Comparison of ENCODE assay signal across 8 mouse cellular contexts in genomic region chr9:95954226-95954584, GRCm38 (mm10). TPM values are rescaled to one million over a fixed set of nuclear protein-coding genes. Genes with fewer than 3 reads are reported as not detected.
DNase-seq lines count a peak whose midpoint lies in the region; ATAC-seq and TF ChIP-seq lines count a peak whose summit lies in the region.

No protein-coding gene starts in this region.

- peak; percentile 21; the same call in 1 of the 2 replicates for ATAC-seq in heart, embryonic 16.5 days (replicated peaks; ENCODE audit: extremely low read depth, insufficient read depth, low FRiP score)
- ATAC-seq in hindbrain, embryonic 14.5 days (ENCODE audit: low FRiP score) = peak; percentile 90
- peak; percentile 14 for ATAC-seq in megakaryocyte progenitor cell, adult 5-6 weeks (replicated peaks; ENCODE audit: poor library complexity)
- no peak for ATAC-seq in monocyte, adult 5-6 weeks (replicated peaks; ENCODE audit: insufficient number of reproducible peaks, low FRiP score, low TSS enrichment, poor library complexity, severe bottlenecking)

- peaks cover 21% of the 10 kb centered on the region; the same call in 1 of the 2 replicates for H3K79me2 ChIP-seq in CH12.LX (replicated peaks; ENCODE audit: control insufficient read depth, extremely low read depth, insufficient read depth, poor library complexity, severe bottlenecking)

- H3K36me3 ChIP-seq in heart, embryonic 16.5 days (ENCODE audit: control insufficient read depth, insufficient read depth) = no peaks in the 10 kb centered on the region
- H3K36me3 ChIP-seq in CH12.LX (replicated peaks in 1 of 2; ENCODE audit: control insufficient read depth in 1 of 2, insufficient read depth in 1 of 2, low read length in 1 of 2) = peaks cover 3 to 35% of the 10 kb centered on the region in 2 experiments
- H3K36me3 ChIP-seq in hindbrain, embryonic 14.5 days (replicated peaks; ENCODE audit: control insufficient read depth, insufficient read depth) = peaks cover 14% of the 10 kb centered on the region

- TF ChIP-seq EP300 in CH12.LX (IDR thresholded peaks at IDR 0.05; ENCODE audit: low read length) = no peak

- dilution Hi-C loops in CH12.LX (cut with MboI; ENCODE audit: extremely low pct_ligation_motif_present, extremely low pct_unique_long_range_greater_than_20kb, low sequenced_read_pairs) = no loop called here

- no peaks in the 10 kb centered on the region for H3K9me3 ChIP-seq in heart, embryonic 16.5 days (replicated peaks; ENCODE audit: control insufficient read depth, low read length)
- H3K9me3 ChIP-seq in CH12.LX (replicated peaks; ENCODE audit: low read length) = no peaks in the 10 kb centered on the region
- no peaks in the 10 kb centered on the region for H3K9me3 ChIP-seq in hindbrain, embryonic 14.5 days (ENCODE audit: control insufficient read depth, low read length)

- no peak for TF ChIP-seq CTCF in CH12.LX (conservative IDR thresholded peaks at IDR 0.05 in 1 of 2, IDR thresholded peaks at IDR 0.05 in 1 of 2; ENCODE audit: low read depth in 2 of 2, low read length in 2 of 2)
- TF ChIP-seq CTCF in brain, embryonic 14.5 days (IDR thresholded peaks at IDR 0.05; ENCODE audit: borderline replicate concordance, extremely low read depth, insufficient read depth, insufficient read length) = peak; percentile 22; the same call in 1 of the 2 replicates

- no peak for DNase-seq in heart, postnatal 14 days
- DNase-seq in CH12.LX (ENCODE audit: extremely low read depth) = no peak
- no peak for DNase-seq in brain, embryonic 14.5 days (ENCODE audit: low read depth)
- no peak for DNase-seq in hindbrain, embryonic 14.5 days (ENCODE audit: low spot score)
- no peak for DNase-seq in frontal cortex, postnatal 25 days (ENCODE audit: low spot score in 2 of 2)

- H3K9ac ChIP-seq in heart, embryonic 16.5 days (ENCODE audit: low read length) = peak overlapping the region; percentile 100
- peak overlapping the region; percentile 86 for H3K9ac ChIP-seq in CH12.LX (ENCODE audit: insufficient read depth, low read depth)
- peak overlapping the region; percentile 94 for H3K9ac ChIP-seq in hindbrain, embryonic 14.5 days

- H3K27me3 ChIP-seq in heart, embryonic 16.5 days (ENCODE audit: control insufficient read depth, insufficient read depth, low read length) = no peaks in the 10 kb centered on the region
- no peaks in the 10 kb centered on the region for H3K27me3 ChIP-seq in CH12.LX (replicated peaks)
- no peaks in the 10 kb centered on the region for H3K27me3 ChIP-seq in hindbrain, embryonic 14.5 days (ENCODE audit: control insufficient read depth, insufficient read depth, low read length)

- in situ Hi-C loops in CH12.LX (cut with MboI; ENCODE audit: low pct_ligation_motif_present, low pct_unique_long_range_greater_than_20kb, low sequenced_read_pairs) = no loop called here

- 0% methylated on average over 7 of the region's 7 CpGs for WGBS in heart, embryonic 16.5 days
- WGBS in hindbrain, embryonic 14.5 days = 1% methylated on average over 7 of the region's 7 CpGs

- TF ChIP-seq RAD21 in CH12.LX (IDR thresholded peaks at IDR 0.05; ENCODE audit: low read depth, low read length) = no peak

- peak overlapping the region; percentile 94 for H3K27ac ChIP-seq in heart, embryonic 16.5 days (ENCODE audit: low read length)
- H3K27ac ChIP-seq in CH12.LX (ENCODE audit: insufficient read depth, low read depth) = no peak overlapping the region; the same call in 1 of the 2 replicates
- peak overlapping the region; percentile 90 for H3K27ac ChIP-seq in hindbrain, embryonic 14.5 days

- intact Hi-C loops in heart, postnatal 14 days (cut with DNase I) = no loop called here

- H3K4me3 ChIP-seq in heart, embryonic 16.5 days (ENCODE audit: low read length) = peak overlapping the region; percentile 98
- peak overlapping the region; percentile 85 to 100 (median 92) for H3K4me3 ChIP-seq in CH12.LX (replicated peaks in 1 of 3; ENCODE audit: low read depth in 2 of 3, low read length in 2 of 3, poor library complexity in 1 of 3)
- peak overlapping the region; percentile 95 for H3K4me3 ChIP-seq in hindbrain, embryonic 14.5 days (replicated peaks; ENCODE audit: low read length)

- TF ChIP-seq POLR2A in CH12.LX (IDR thresholded peaks at IDR 0.05; ENCODE audit: low read depth, low read length) = no peak
- TF ChIP-seq POLR2A in brain, embryonic 14.5 days (IDR thresholded peaks at IDR 0.05; ENCODE audit: borderline replicate concordance, extremely low read depth, insufficient read depth, insufficient read length, poor library complexity, severe bottlenecking) = no peak

- peaks cover 6% of the 10 kb centered on the region for H3K4me1 ChIP-seq in heart, embryonic 16.5 days (ENCODE audit: control insufficient read depth, insufficient read depth, low read length)
- H3K4me1 ChIP-seq in CH12.LX (ENCODE audit: control insufficient read depth in 1 of 2, insufficient read depth in 2 of 2) = peaks cover 0 to 14% of the 10 kb centered on the region in 2 experiments; a peak in 2 of 4 replicates
- 0 out of 2 replicates have a peak, but pooled peaks cover 5% of the 10 kb centered on the region for H3K4me1 ChIP-seq in hindbrain, embryonic 14.5 days (replicated peaks; ENCODE audit: control insufficient read depth, insufficient read depth, low read length)

- peak overlapping the region; percentile 87 for H3K4me2 ChIP-seq in heart, embryonic 16.5 days (ENCODE audit: low read depth, low read length)
- H3K4me2 ChIP-seq in CH12.LX (ENCODE audit: insufficient read depth, low read depth, poor library complexity, severe bottlenecking) = peak overlapping the region; percentile 69; the same call in 1 of the 2 replicates
- H3K4me2 ChIP-seq in hindbrain, embryonic 14.5 days (replicated peaks) = peak overlapping the region; percentile 62

TF ChIP-seq in CH12.LX, 34 proteins besides CTCF, POLR2A, EP300 and RAD21:
- no peak for TF ChIP-seq USF2 (conservative IDR thresholded peaks at IDR 0.05; ENCODE audit: low read depth, low read length)
- TF ChIP-seq UBTF (IDR thresholded peaks at IDR 0.05; ENCODE audit: low read depth, low read length) = no peak
- no peak for TF ChIP-seq CHD2 (IDR thresholded peaks at IDR 0.05; ENCODE audit: low read length)
- no peak for TF ChIP-seq TCF12 (IDR thresholded peaks at IDR 0.05; ENCODE audit: low read depth, low read length)
- no peak for TF ChIP-seq MAX (IDR thresholded peaks at IDR 0.05; ENCODE audit: low read length)
- TF ChIP-seq MAZ (IDR thresholded peaks at IDR 0.05; ENCODE audit: low read depth, low read length) = no peak
- TF ChIP-seq MAFK (IDR thresholded peaks at IDR 0.05; ENCODE audit: insufficient replicate concordance, low read length) = no peak
- TF ChIP-seq ZNF384 (IDR thresholded peaks at IDR 0.05; ENCODE audit: low read depth, low read length) = no peak
- TF ChIP-seq ELF1 (IDR thresholded peaks at IDR 0.05; ENCODE audit: low read depth, low read length) = no peak
- TF ChIP-seq BHLHE40 (IDR thresholded peaks at IDR 0.05; ENCODE audit: low read depth, low read length) = no peak
- TF ChIP-seq MXI1 (IDR thresholded peaks at IDR 0.05; ENCODE audit: low read depth, low read length) = no peak
- no peak for TF ChIP-seq HCFC1 (IDR thresholded peaks at IDR 0.05; ENCODE audit: low read depth, low read length)
- no peak for TF ChIP-seq USF1 (IDR thresholded peaks at IDR 0.05; ENCODE audit: low read depth, low read length)

RNA-seq across cellular contexts. Expression of gene Xrn1, which starts 0.4 kb away (rescaled TPM):
- polyA plus RNA-seq in heart, embryonic 16.5 days (2015; fragmentation: Nextera tagmentation; extraction: Ambion mirVana) = 10.3 and 11.5 TPM in 2 replicates
- 10 to 100 TPM; 21.6 to 23.4 TPM for total RNA-seq in heart, postnatal 14 days (2021)
- total RNA-seq in CH12.LX (2012; rRNA removed) (7.1 and 8.1 TPM in 2 replicates), CH12.LX (2014; rRNA removed) (9.3 and 9.8 TPM in 2 replicates)
- polyA plus RNA-seq in CH12.LX (2012; ENCODE audit: insufficient read length, low read depth) = 11.9 and 13.6 TPM in 2 replicates
- 15.8 and 19.8 TPM in 2 replicates for polyA plus RNA-seq in brain, embryonic 14.5 days (2012; rRNA removed)
- 16.4 and 20.7 TPM in 2 replicates for polyA plus RNA-seq in hindbrain, embryonic 14.5 days (2014; fragmentation: Nextera tagmentation; extraction: Ambion mirVana)
- total RNA-seq in megakaryocyte progenitor cell, adult 5-6 weeks (2015) = 23.9 and 35.8 TPM in 2 replicates
- 13.5 and 30.4 TPM in 2 replicates for total RNA-seq in megakaryocyte progenitor cell, adult 5-6 weeks (2017)
- 45.0 to 72.6 TPM (median 60.1 TPM) in 3 replicates for total RNA-seq in monocyte, adult 5-6 weeks (2017)
